Mouse (Mus musculus): ENCODE results near the gene Cx3cl1. TPM values are rescaled to one million over a fixed set of nuclear protein-coding genes. Genes with fewer than 3 reads are reported as not detected.

Gene Cx3cl1
- under 1 TPM in 1 of 2 experiments, not detected in 1; 0.10 TPM for polyA plus RNA-seq (2017; shearing (Covaris generic))

DNA sequence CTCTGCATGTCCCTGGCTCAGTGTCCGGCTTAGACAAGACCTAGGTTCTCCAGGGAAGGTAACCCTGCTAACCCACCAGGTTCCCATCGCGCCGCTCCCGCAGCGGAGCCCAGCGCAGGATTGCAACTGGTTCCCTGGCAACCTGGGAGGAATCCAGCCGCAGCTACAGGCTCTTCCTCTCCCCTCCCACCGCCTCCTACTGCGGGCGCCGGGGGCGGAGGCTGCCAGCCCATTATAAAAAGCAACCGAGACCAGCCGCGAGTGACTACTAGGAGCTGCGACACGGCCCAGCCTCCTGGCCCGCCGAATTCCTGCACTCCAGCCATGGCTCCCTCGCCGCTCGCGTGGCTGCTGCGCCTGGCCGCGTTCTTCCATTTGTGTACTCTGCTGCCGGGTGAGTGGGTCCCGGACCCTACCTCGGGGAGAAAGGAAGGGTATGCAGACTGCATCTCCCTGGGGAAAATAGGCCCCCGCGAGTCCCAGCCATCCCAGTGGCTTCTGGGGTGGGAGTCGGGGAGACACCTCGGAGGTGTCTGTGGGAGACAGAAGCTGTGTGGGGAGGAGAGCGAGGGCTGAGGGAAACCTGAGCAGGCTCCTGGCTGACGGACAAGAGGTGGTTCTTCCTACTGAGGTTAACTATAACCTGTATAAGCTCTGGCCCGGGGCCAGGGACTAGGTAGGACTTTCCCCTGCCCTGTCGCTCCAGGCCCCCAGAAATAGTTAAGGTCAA lies at the start of gene Cx3cl1:
TSS of gene Cx3cl1 (plus strand) at position 69 of the 730 bp plus-strand sequence.

DNA sequence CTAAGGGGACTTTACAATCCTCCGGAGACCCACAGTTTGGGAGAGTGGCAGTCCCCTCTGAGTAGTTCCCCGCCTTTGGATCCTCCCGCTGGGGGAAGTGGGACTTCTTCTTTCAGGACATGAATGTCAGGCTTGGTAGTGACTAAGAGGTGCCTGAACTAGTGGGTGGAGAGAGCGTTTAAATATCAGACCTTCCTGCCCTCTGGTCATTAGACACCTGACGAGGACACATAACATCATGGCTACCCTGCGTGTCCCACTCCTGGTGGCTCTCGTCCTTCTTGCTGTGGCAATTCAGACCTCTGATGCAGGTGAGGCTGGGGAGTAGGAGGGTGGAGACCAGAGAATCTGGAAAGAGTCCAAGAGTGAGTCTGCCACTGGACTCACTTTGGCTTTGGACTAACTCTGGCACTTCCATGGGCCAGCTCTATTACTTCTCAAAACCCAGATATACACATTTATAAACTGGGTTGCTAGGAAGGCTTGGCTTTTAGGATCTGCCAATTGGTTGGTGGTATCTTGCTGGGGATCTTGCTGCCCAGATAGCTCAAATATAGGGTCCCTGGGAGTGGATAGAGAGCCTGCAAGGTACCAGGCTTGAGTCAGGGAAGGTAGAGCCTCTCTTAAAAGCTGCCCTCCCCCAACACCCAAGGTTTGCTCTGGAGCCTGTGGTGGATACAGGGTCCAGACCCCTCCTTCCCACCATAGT lies 26.2 kb upstream of the Cx3cl1 start, which contains the start of gene Ccl22:
TSS of gene Ccl22 (plus strand) at position 115 of the 709 bp plus-strand sequence.

DNA sequence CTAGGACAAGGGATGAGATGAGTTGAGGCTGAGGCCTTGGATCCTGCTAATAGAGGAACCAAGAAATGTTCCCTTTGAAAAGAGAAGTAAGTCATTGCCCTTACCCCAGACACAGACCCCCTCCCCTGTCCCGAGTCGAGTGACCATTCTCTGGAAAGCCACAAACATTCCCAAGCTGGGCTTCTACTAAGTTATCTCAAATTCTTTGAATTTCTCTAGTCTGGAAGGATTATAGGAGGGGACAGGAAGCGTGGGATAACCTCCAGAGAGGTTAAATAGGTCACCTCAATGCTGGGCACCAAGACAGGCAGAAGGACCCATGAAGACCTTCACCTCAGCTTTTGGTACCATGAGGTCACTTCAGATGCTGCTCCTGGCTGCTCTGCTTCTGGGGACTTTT lies 38.3 kb downstream of the Cx3cl1 start, which contains the start of gene Ccl17:
TSS of gene Ccl17 (plus strand) at position 301 of the 400 bp plus-strand sequence.

Other genes starting within 250 kb of the Cx3cl1 start
- gene Cpne2, start 239.0 kb upstream of the Cx3cl1 start, polyA plus RNA-seq (2017; shearing (Covaris generic)): 1 to 10 TPM; 1.0 to 1.3 TPM
- 10 to 100 TPM; 55.0 to 83.0 TPM for gene Rspry1, start 170.1 kb upstream of the Cx3cl1 start, polyA plus RNA-seq (2017; shearing (Covaris generic))
- gene Fam192a, start 170.0 kb upstream of the Cx3cl1 start, polyA plus RNA-seq (2017; shearing (Covaris generic)): 10 to 100 TPM; 76.4 to 80.7 TPM
- 100 to 1,000 TPM; 174 to 176 TPM for gene Arl2bp, start 105.4 kb upstream of the Cx3cl1 start, polyA plus RNA-seq (2017; shearing (Covaris generic))
- under 1 TPM in 1 of 2 experiments, not detected in 1; 0.92 TPM for gene Pllp, start 75.7 kb upstream of the Cx3cl1 start, polyA plus RNA-seq (2017; shearing (Covaris generic))
- under 1 TPM in 1 of 2 experiments, not detected in 1; 0.13 TPM for gene Ccl22, start 26.4 kb upstream of the Cx3cl1 start, polyA plus RNA-seq (2017; shearing (Covaris generic))
- gene Ccl17, start 38.4 kb downstream of the Cx3cl1 start, polyA plus RNA-seq (2017; shearing (Covaris generic)): under 1 TPM in 1 of 2 experiments, not detected in 1; 0.59 TPM
- gene Coq9, start 66.3 kb downstream of the Cx3cl1 start, polyA plus RNA-seq (2017; shearing (Covaris generic)): 10 to 100 TPM; 60.5 to 66.0 TPM
- 10 to 100 TPM; 90.5 to 98.2 TPM for gene Ciapin1, start 66.3 kb downstream of the Cx3cl1 start, polyA plus RNA-seq (2017; shearing (Covaris generic))
- 100 to 1,000 TPM in 1 of 2 experiments, 10 to 100 TPM in 1; 93.8 to 107 TPM for gene Polr2c, start 85.4 kb downstream of the Cx3cl1 start, polyA plus RNA-seq (2017; shearing (Covaris generic))
- gene Dok4, start 104.3 kb downstream of the Cx3cl1 start, polyA plus RNA-seq (2017; shearing (Covaris generic)): 1 to 10 TPM in 1 of 2 experiments, under 1 TPM in 1; 0.11 to 4.4 TPM
- gene Ccdc102a, start 146.1 kb downstream of the Cx3cl1 start, polyA plus RNA-seq (2017; shearing (Covaris generic)): 1 to 10 TPM in 1 of 2 experiments, under 1 TPM in 1; 0.13 to 1.8 TPM
- under 1 TPM; 0.82 to 0.93 TPM for gene Adgrg5, start 151.7 kb downstream of the Cx3cl1 start, polyA plus RNA-seq (2017; shearing (Covaris generic))
- gene Adgrg1, start 202.7 kb downstream of the Cx3cl1 start, polyA plus RNA-seq (2017; shearing (Covaris generic)): 1 to 10 TPM; 2.4 to 2.5 TPM
- gene Adgrg3, start 245.7 kb downstream of the Cx3cl1 start, polyA plus RNA-seq (2017; shearing (Covaris generic)): 1 to 10 TPM in 1 of 2 experiments, not detected in 1; 1.1 TPM

Measured in inflammation-experienced regulatory T-cells (primary cell).